Mouse (Mus musculus) megakaryocyte, embryonic 14.5 days (primary cell): ENCODE results near the gene Foxd1.

Experiments used
- FLI1 ChIP-seq: IDR thresholded peaks from 2 replicates; pipeline ENCODE4 v1.6.1; 2012; ENCODE audit warnings: low read length, inconsistent platforms, mixed read lengths
- GATA1 ChIP-seq: IDR thresholded peaks from 3 replicates; pipeline ENCODE4 v1.6.1; 2012; ENCODE audit warnings: mixed read lengths, low read length, inconsistent platforms, borderline replicate concordance

- TF ChIP-seq GATA1 (no peak), FLI1 (no peak)
Observed at GRCm38 (mm10) chr13:98354871-98355558, 973 bp downstream of the Foxd1 start.
